Mouse (Mus musculus): ENCODE results near the gene Rasef. TPM values are rescaled to one million over a fixed set of nuclear protein-coding genes. Genes with fewer than 3 reads are reported as not detected.

Gene Rasef
- 0.11 TPM in 1 of 2 replicates, not detected in the other for polyA plus RNA-seq (2015; fragmentation: Nextera tagmentation; extraction: Ambion mirVana)

DNA sequence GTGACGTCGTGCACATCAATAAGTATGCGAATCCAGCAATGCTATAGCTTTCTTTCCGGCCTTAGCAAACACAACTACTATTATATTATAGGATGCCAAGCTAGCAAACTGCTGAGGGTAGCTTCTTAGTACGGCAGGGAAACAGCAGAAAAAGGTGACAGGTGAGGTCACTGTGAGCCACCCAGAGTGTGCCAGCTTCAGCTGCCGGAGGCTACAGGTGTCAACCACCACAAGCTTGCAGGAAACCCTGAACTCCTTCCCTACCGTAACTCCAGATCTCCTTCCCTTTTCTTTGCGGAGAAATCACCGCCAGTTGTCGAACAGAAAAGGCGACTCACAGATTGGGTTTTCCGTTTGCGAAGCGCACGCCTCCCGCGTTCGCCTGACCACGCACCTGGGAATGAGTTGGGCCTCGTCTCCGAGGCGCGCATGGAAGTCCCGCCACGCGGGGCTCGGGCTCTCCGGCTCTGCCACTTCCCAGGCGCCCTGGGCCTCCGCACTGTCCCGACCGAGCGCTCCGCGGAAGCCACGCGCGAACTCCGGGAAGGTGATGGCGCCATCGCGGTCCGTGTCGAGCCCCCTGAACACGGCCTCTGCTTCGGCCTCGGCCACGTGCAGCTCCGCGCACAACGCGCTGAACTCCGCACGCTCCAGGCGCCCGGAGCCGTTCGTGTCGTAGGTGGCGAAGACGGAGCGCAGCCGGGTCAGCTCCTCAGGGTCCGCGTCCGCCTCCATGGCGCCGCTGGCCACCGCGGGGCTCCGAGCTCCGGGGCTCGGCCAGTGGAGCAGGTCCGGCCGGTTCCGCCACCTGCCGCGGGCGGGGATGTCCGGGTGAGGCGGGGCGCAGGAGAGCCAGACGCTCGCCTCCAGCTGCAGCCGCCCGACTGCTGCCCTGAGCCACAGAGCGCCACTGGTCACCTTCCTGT is at the start of gene Rasef:
TSS of gene Rasef (minus strand) at position 735 of the 926 bp plus-strand sequence.
- H3K27ac ChIP-seq (ENCODE audit: low read length) = no peak within 1 kb of the TSS
- no peaks in the 10 kb centered on the region for H3K9me3 ChIP-seq (replicated peaks; ENCODE audit: control insufficient read depth, low read length)
- WGBS (ENCODE audit: insufficient replicate concordance) = 4% methylated on average over 82 of the region's 87 CpGs
- H3K4me3 ChIP-seq (ENCODE audit: low read depth, low read length) = peak within 1 kb of the TSS; percentile 24; the same call in 1 of the 2 replicates
- H3K4me1 ChIP-seq (ENCODE audit: control insufficient read depth, low read depth, low read length) = no peaks in the 10 kb centered on the region
- H3K36me3 ChIP-seq (ENCODE audit: control insufficient read depth, insufficient read depth) = no peaks in the 10 kb centered on the region
- H3K4me2 ChIP-seq (ENCODE audit: low read depth, low read length) = peak within 1 kb of the TSS; percentile 29
- no peak for ATAC-seq (ENCODE audit: low read depth)
- H3K27me3 ChIP-seq (ENCODE audit: control insufficient read depth, insufficient read depth, low read depth, low read length) = peaks cover 10% of the 10 kb centered on the region
- no peak within 1 kb of the TSS for H3K9ac ChIP-seq (ENCODE audit: low read depth, low read length)

DNA sequence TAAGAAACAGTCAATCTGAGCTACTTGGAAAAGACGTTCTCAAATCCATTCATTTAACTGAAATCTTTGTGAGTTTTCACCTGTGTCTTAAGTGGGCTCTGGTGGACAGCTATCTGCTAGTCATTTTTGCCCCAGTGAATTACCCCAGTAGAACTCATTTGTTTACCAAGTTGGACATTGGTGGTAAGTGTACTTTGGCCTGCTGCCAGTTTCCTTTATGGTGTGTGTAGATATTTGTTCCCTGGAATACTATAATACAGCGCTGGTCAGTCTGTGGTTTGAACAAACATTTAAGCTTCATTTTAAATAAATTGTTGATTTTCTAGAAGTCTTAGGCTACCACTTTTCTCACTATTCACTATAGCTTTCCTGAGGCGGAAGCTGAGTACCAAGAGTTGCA is 35.8 kb upstream of the Rasef start:
- no peak overlapping the region for H3K9ac ChIP-seq (ENCODE audit: low read depth, low read length)

DNA sequence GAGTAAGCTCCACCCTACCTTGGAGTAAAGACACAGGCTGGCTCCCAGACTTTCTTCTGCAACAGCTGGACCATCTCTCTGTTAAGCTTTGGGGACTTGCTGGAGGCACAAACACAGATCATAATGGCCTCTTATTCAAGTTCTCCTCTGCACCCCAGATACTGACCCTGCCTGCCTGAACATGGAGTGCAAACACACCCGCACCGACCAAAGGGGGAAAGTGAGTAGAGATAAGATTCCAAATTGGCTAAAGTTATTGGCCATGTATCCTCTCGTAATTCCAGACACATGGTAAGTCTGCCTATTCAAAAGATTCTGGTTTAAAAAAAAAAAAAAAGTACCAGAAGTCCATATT is 369 bp upstream of the Rasef start:
- Histone ChIP-seq H3K4me1 (ENCODE audit: control insufficient read depth, low read depth, low read length) (no peaks in the 10 kb centered on the region), H3K4me2 (ENCODE audit: low read depth, low read length) (peak overlapping the region; percentile 29), H3K9ac (ENCODE audit: low read depth, low read length) (no peak overlapping the region), H3K9me3 (replicated peaks; ENCODE audit: control insufficient read depth, low read length) (no peaks in the 10 kb centered on the region), H3K36me3 (ENCODE audit: control insufficient read depth, insufficient read depth) (no peaks in the 10 kb centered on the region), H3K4me3 (ENCODE audit: low read depth, low read length) (no peak overlapping the region), H3K27ac (ENCODE audit: low read length) (no peak overlapping the region), H3K27me3 (ENCODE audit: control insufficient read depth, insufficient read depth, low read depth, low read length) (peaks cover 10% of the 10 kb centered on the region)
- no peak for ATAC-seq (ENCODE audit: low read depth)
- 23% methylated on average over 3 of the region's 3 CpGs for WGBS (ENCODE audit: insufficient replicate concordance)

More for the DNA sequence above, 35.8 kb upstream of the Rasef start:
- WGBS (ENCODE audit: insufficient replicate concordance) = 58% methylated on average over 3 of the region's 3 CpGs
- ATAC-seq (ENCODE audit: low read depth) = no peak
- H3K36me3 ChIP-seq (ENCODE audit: control insufficient read depth, insufficient read depth) = no peaks in the 10 kb centered on the region
- no peaks in the 10 kb centered on the region for H3K4me1 ChIP-seq (ENCODE audit: control insufficient read depth, low read depth, low read length)
- H3K9me3 ChIP-seq (replicated peaks; ENCODE audit: control insufficient read depth, low read length) = no peaks in the 10 kb centered on the region
- no peak overlapping the region for H3K4me3 ChIP-seq (ENCODE audit: low read depth, low read length)
- H3K27me3 ChIP-seq (ENCODE audit: control insufficient read depth, insufficient read depth, low read depth, low read length) = no peaks in the 10 kb centered on the region
- H3K4me2 ChIP-seq (ENCODE audit: low read depth, low read length) = no peak overlapping the region
- no peak overlapping the region for H3K27ac ChIP-seq (ENCODE audit: low read length)

DNA sequence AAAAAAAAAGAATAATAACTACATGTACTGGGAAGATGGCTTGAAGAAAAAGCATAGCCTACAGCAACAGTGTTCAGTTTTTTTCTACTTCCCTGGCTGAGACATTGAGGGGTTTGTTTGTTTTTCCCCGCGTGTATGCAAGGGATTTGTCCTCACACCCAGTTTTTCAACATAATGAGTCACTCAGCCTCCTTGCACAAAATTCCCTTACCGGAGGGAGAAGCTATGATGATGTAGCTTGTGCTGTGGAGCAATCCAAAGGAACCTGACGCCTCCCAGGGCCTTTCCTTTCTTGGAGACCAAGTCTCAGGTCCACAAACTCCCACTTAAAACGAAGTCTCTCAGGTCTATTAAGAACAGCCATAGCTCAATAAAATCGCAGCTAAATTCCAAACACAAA is 1.3 kb downstream of the Rasef start:
- H3K36me3 ChIP-seq (ENCODE audit: control insufficient read depth, insufficient read depth) = no peaks in the 10 kb centered on the region
- H3K9me3 ChIP-seq (replicated peaks; ENCODE audit: control insufficient read depth, low read length) = no peaks in the 10 kb centered on the region
- H3K9ac ChIP-seq (ENCODE audit: low read depth, low read length) = no peak overlapping the region
- no peaks in the 10 kb centered on the region for H3K4me1 ChIP-seq (ENCODE audit: control insufficient read depth, low read depth, low read length)
- H3K4me2 ChIP-seq (ENCODE audit: low read depth, low read length) = no peak overlapping the region
- H3K27ac ChIP-seq (ENCODE audit: low read length) = no peak overlapping the region
- no peak overlapping the region for H3K4me3 ChIP-seq (ENCODE audit: low read depth, low read length)
- H3K27me3 ChIP-seq (ENCODE audit: control insufficient read depth, insufficient read depth, low read depth, low read length) = peaks cover 10% of the 10 kb centered on the region
- WGBS (ENCODE audit: insufficient replicate concordance) = 30% methylated on average over 6 of the region's 6 CpGs
- no peak for ATAC-seq (ENCODE audit: low read depth)

DNA sequence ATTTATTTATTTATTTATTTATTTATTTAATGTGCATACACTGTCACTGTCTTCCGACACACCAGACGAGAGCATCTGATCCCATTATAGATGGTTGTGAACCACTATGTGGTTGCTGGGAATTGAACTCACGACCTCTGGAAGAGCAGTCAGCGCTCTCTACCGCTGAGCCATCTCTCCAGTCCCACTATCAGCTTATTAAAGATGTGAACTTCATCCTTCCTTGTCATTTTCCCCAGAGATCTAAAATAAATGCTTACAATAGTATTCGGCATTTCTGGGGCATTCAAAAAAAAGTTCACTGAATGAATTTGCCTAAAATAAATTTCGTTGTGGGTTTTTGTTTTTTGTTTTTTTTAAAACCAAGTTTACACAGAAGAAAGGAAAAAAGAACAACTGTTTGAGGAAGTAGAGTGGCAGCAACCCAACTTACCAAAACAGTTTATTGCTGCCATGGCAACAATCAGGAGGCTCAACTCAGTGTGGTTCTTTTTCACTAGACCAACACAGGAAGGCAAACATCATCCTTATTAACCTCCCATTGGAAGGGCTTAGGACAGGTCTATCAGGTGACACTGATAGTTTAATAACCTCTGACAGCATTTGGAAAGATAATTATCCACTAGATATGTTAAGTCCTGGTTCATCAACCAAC is 2.6 kb downstream of the Rasef start:
- Histone ChIP-seq H3K36me3 (ENCODE audit: control insufficient read depth, insufficient read depth) (no peaks in the 10 kb centered on the region), H3K4me3 (ENCODE audit: low read depth, low read length) (no peak overlapping the region), H3K9me3 (replicated peaks; ENCODE audit: control insufficient read depth, low read length) (no peaks in the 10 kb centered on the region), H3K27me3 (ENCODE audit: control insufficient read depth, insufficient read depth, low read depth, low read length) (peaks cover 10% of the 10 kb centered on the region), H3K9ac (ENCODE audit: low read depth, low read length) (no peak overlapping the region), H3K27ac (ENCODE audit: low read length) (no peak overlapping the region), H3K4me2 (ENCODE audit: low read depth, low read length) (no peak overlapping the region), H3K4me1 (ENCODE audit: control insufficient read depth, low read depth, low read length) (no peaks in the 10 kb centered on the region)
- ATAC-seq (ENCODE audit: low read depth) = no peak
- WGBS (ENCODE audit: insufficient replicate concordance) = 61% methylated on average over 7 of the region's 7 CpGs

DNA sequence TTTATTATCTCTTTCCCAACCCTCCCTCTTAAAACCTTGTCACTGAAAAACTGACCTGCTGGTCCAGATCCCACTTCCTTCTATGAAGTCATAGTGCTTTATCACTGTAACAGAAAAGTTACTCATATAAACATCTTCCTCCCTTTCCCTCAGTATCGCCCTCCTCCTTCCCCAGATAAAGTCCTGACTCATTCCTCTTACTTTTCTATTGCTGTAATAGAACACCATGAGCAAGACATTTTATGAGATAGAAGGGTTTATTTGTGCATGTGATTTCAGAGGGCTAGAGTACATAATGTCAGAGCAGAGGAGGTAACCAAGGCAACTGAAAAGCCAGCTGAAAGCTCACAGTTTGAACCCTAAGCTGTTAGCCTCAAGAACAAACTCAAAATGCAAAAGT is 6.6 kb downstream of the Rasef start:
- Histone ChIP-seq H3K9me3 (replicated peaks; ENCODE audit: control insufficient read depth, low read length) (no peaks in the 10 kb centered on the region), H3K9ac (ENCODE audit: low read depth, low read length) (no peak overlapping the region)
- ATAC-seq (ENCODE audit: low read depth) = no peak

DNA sequence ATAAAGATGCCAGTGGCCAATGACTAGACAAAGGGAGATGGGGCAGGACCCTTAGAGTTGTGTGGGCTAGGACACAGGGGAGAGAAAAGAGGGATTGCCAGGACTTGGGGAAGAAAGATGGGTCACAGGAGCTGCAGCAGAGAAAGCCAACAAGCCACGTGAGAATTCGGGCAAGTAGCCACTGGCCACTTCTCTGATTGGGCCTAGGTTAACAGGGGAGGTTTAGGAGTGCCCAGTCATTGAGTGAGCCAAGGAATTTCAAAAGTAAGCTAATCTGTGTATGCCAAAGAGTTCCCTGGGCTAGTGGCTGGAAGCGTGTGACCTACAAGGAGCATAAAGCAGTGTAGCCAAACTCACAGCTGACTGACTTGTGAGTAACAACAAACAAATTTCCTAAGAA is 9.7 kb downstream of the Rasef start:
- WGBS (ENCODE audit: insufficient replicate concordance) = 63% methylated on average over 3 of the region's 3 CpGs
- no peaks in the 10 kb centered on the region for H3K27me3 ChIP-seq (ENCODE audit: control insufficient read depth, insufficient read depth, low read depth, low read length)
- no peak overlapping the region for H3K4me2 ChIP-seq (ENCODE audit: low read depth, low read length)
- H3K27ac ChIP-seq (ENCODE audit: low read length) = no peak overlapping the region
- no peak overlapping the region for H3K9ac ChIP-seq (ENCODE audit: low read depth, low read length)
- H3K4me1 ChIP-seq (ENCODE audit: control insufficient read depth, low read depth, low read length) = no peaks in the 10 kb centered on the region
- H3K4me3 ChIP-seq (ENCODE audit: low read depth, low read length) = no peak overlapping the region
- no peaks in the 10 kb centered on the region for H3K36me3 ChIP-seq (ENCODE audit: control insufficient read depth, insufficient read depth)
- H3K9me3 ChIP-seq (replicated peaks; ENCODE audit: control insufficient read depth, low read length) = no peaks in the 10 kb centered on the region
- ATAC-seq (ENCODE audit: low read depth) = no peak

More for the DNA sequence above, 6.6 kb downstream of the Rasef start:
- H3K27me3 ChIP-seq (ENCODE audit: control insufficient read depth, insufficient read depth, low read depth, low read length) = no peaks in the 10 kb centered on the region
- no peak overlapping the region for H3K4me3 ChIP-seq (ENCODE audit: low read depth, low read length)
- H3K36me3 ChIP-seq (ENCODE audit: control insufficient read depth, insufficient read depth) = no peaks in the 10 kb centered on the region
- H3K4me2 ChIP-seq (ENCODE audit: low read depth, low read length) = no peak overlapping the region
- 61% methylated on average over 1 of the region's 1 CpGs for WGBS (ENCODE audit: insufficient replicate concordance)
- H3K4me1 ChIP-seq (ENCODE audit: control insufficient read depth, low read depth, low read length) = no peaks in the 10 kb centered on the region
- no peak overlapping the region for H3K27ac ChIP-seq (ENCODE audit: low read length)

DNA sequence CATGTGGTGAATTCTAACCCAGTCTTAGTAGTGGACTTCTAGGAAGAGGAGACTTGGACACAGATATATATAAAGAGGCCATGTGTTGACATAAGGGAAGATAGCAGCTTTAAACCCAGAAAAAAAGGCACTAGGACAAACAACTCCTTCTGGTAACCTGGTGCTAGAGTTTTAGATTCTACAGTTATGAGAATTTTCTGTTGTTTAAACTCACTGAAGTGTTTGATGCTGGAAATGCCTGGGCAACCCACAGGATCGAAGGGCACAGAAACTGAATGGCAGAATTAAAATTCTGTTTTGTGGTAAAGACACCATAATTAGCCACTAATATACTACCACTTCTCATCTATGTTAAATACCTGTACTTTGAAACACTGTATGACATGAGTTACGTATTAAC is 15.5 kb downstream of the Rasef start:
- ATAC-seq (ENCODE audit: low read depth) = no peak
- Histone ChIP-seq H3K27ac (ENCODE audit: low read length) (no peak overlapping the region), H3K4me1 (ENCODE audit: control insufficient read depth, low read depth, low read length) (no peaks in the 10 kb centered on the region), H3K9me3 (replicated peaks; ENCODE audit: control insufficient read depth, low read length) (no peaks in the 10 kb centered on the region), H3K36me3 (ENCODE audit: control insufficient read depth, insufficient read depth) (no peaks in the 10 kb centered on the region), H3K4me2 (ENCODE audit: low read depth, low read length) (no peak overlapping the region), H3K9ac (ENCODE audit: low read depth, low read length) (no peak overlapping the region), H3K4me3 (ENCODE audit: low read depth, low read length) (no peak overlapping the region), H3K27me3 (ENCODE audit: control insufficient read depth, insufficient read depth, low read depth, low read length) (no peaks in the 10 kb centered on the region)
- WGBS (ENCODE audit: insufficient replicate concordance) = 55% methylated on average over 2 of the region's 2 CpGs

All from liver, embryonic 16.5 days (tissue).